11 mouse cellular contexts compared by ENCODE assay signal in genomic region chr8:126162748-126163371, GRCm38 (mm10).
A peak's percentile ranks its signal among the peaks of the same experiment; 100 is the strongest.
DNase-seq lines count a peak whose midpoint lies in the region; ATAC-seq and TF ChIP-seq lines count a peak whose summit lies in the region.
"Had no signal": no experiment of that assay in that cellular context is flagged by ENCODE, and none has a peak within 500 bp of the region (broad histone marks: within the 10 kb centered on the region; RNA-seq: fewer than 3 reads in every experiment).

No protein-coding gene starts in this region.

- 0 out of 2 replicates have a peak, but pooled peaks have one; percentile 16 for TF ChIP-seq CTCF in hindbrain, postnatal 0 days (IDR thresholded peaks at IDR 0.05; ENCODE audit: low read depth)

- no peak overlapping the region; the same call in 1 of the 2 replicates for H3K4me2 ChIP-seq in embryonic facial prominence, embryonic 14.5 days (ENCODE audit: low read depth, low read length)
- H3K4me2 ChIP-seq in hindbrain, postnatal 0 days (ENCODE audit: low read depth, low read length): no peak overlapping the region
- H3K4me2 ChIP-seq in midbrain, embryonic 14.5 days (ENCODE audit: low read length): no peak overlapping the region

- H3K36me3 ChIP-seq in embryonic facial prominence, embryonic 14.5 days (ENCODE audit: control insufficient read depth, insufficient read depth, low read length): no peaks in the 10 kb centered on the region
- no peaks in the 10 kb centered on the region for H3K36me3 ChIP-seq in hindbrain, postnatal 0 days (ENCODE audit: insufficient read depth, low read length)
- no peaks in the 10 kb centered on the region for H3K36me3 ChIP-seq in midbrain, embryonic 14.5 days (ENCODE audit: control insufficient read depth, insufficient read depth, low read length)

- no peaks in the 10 kb centered on the region for H3K27me3 ChIP-seq in embryonic facial prominence, embryonic 14.5 days (replicated peaks; ENCODE audit: control insufficient read depth, insufficient read depth, low read length)
- no peaks in the 10 kb centered on the region for H3K27me3 ChIP-seq in hindbrain, postnatal 0 days (ENCODE audit: insufficient read depth, low read length)
- H3K27me3 ChIP-seq in midbrain, embryonic 14.5 days (ENCODE audit: control insufficient read depth, insufficient read depth, low read length): no peaks in the 10 kb centered on the region

- DNase-seq in embryonic facial prominence, embryonic 14.5 days (ENCODE audit: low spot score): peak; percentile 13
- DNase-seq in hindbrain, postnatal 0 days (ENCODE audit: low spot score): peak; percentile 81
- peak; percentile 50 for DNase-seq in midbrain, embryonic 14.5 days
- no peak for DNase-seq in kidney, adult 9 months
- DNase-seq in ovary, adult 18-20 months (ENCODE audit: low spot score): no peak
- no peak for DNase-seq in heart, adult 9 months (ENCODE audit: low spot score in 2 of 2)
- DNase-seq in adrenal gland, adult 2 months: no peak
- DNase-seq: gastrocnemius, postnatal 36 days; liver, postnatal 0 days had no signal

- no peak overlapping the region for H3K9ac ChIP-seq in embryonic facial prominence, embryonic 14.5 days (ENCODE audit: low read depth, low read length)
- no peak overlapping the region for H3K9ac ChIP-seq in hindbrain, postnatal 0 days (replicated peaks; ENCODE audit: low read length)
- H3K9ac ChIP-seq in midbrain, embryonic 14.5 days (replicated peaks; ENCODE audit: low read length): no peak overlapping the region
- H3K9ac ChIP-seq: liver, postnatal 0 days had no signal

- 0 out of 2 replicates have a peak, but pooled peaks cover 4% of the 10 kb centered on the region for H3K4me1 ChIP-seq in embryonic facial prominence, embryonic 14.5 days (ENCODE audit: control insufficient read depth, insufficient read depth, low read length)
- peaks cover 16% of the 10 kb centered on the region for H3K4me1 ChIP-seq in hindbrain, postnatal 0 days (ENCODE audit: insufficient read depth, low read length)
- H3K4me1 ChIP-seq in midbrain, embryonic 14.5 days (ENCODE audit: control insufficient read depth, insufficient read depth, low read length): peaks cover 31% of the 10 kb centered on the region

- ATAC-seq in cerebellum, adult (ENCODE audit: insufficient number of reproducible peaks, low FRiP score, low TSS enrichment): peak; percentile 73
- ATAC-seq in embryonic facial prominence, embryonic 14.5 days (ENCODE audit: low read depth): 0 out of 2 replicates have a peak, but pooled peaks have one; percentile 47
- ATAC-seq in hindbrain, postnatal 0 days: peak; percentile 71
- ATAC-seq in midbrain, embryonic 14.5 days (ENCODE audit: low FRiP score, low TSS enrichment): 0 out of 2 replicates have a peak, but pooled peaks have one; percentile 43
- ATAC-seq: intestine, postnatal 0 days; liver, postnatal 0 days had no signal

- H3K27ac ChIP-seq in embryonic facial prominence, embryonic 14.5 days (replicated peaks; ENCODE audit: low read depth, low read length): no peak overlapping the region
- H3K27ac ChIP-seq in hindbrain, postnatal 0 days: peak overlapping the region; percentile 64
- H3K27ac ChIP-seq in midbrain, embryonic 14.5 days (replicated peaks; ENCODE audit: low read depth, low read length): 0 out of 2 replicates have a peak overlapping the region, but pooled peaks have one; percentile 26

- H3K4me3 ChIP-seq in embryonic facial prominence, embryonic 14.5 days (ENCODE audit: low read depth, low read length): no peak overlapping the region
- H3K4me3 ChIP-seq in hindbrain, postnatal 0 days (ENCODE audit: low read length): no peak overlapping the region
- H3K4me3 ChIP-seq in midbrain, embryonic 14.5 days (replicated peaks; ENCODE audit: low read depth, low read length): no peak overlapping the region

- no peaks in the 10 kb centered on the region for H3K9me3 ChIP-seq in embryonic facial prominence, embryonic 14.5 days (ENCODE audit: control insufficient read depth, low read length)
- no peaks in the 10 kb centered on the region for H3K9me3 ChIP-seq in hindbrain, postnatal 0 days (ENCODE audit: low read length)
- H3K9me3 ChIP-seq in midbrain, embryonic 14.5 days (ENCODE audit: control insufficient read depth, low read length): no peaks in the 10 kb centered on the region

- WGBS in embryonic facial prominence, embryonic 14.5 days: 35% methylated on average over 11 of the region's 11 CpGs
- WGBS in hindbrain, postnatal 0 days: 19% methylated on average over 11 of the region's 11 CpGs
- WGBS in midbrain, embryonic 14.5 days: 40% methylated on average over 11 of the region's 11 CpGs

Comparison
In these comparisons a context has a peak if more than half of its experiments do, and no peak if none do; other contexts are left out.
1. DNase-seq: peak in embryonic facial prominence, embryonic 14.5 days (single experiment), hindbrain, postnatal 0 days (single experiment) and midbrain, embryonic 14.5 days (single experiment); none in kidney, adult 9 months (single experiment), ovary, adult 18-20 months (single experiment), heart, adult 9 months (0 of 2) and adrenal gland, adult 2 months (single experiment).
2. Peak in every context shown above with its lines, with median percentiles within 50 percentile points of each other: ATAC-seq.